Mouse (Mus musculus): ENCODE measurements at regions not wholly inside any gene's neighbourhood (a gene's known extent, or its start where the extent isn't known, plus 50 kb on each side); places are given as distances from the start of the nearest gene placed in this dataset.

DNA sequence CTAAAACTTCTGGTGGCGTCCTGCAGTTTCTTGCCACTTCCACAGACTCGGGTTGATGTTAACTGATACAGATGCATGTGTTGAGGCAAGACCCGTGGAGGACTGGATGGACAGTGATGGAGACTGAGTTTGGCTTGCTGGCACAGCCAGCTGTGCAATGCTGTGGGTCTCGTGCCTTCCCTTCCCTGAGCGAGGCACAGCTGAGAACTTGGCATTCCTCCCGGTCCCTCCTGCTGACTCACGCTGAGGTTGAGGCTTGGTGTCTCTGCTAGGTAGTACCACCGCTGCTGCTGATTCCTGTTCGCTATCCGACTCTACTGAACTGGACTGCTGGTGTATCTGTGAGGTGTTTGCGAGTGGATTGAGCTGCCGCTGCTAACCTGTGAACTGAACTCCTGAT, 109.2 kb downstream of the Kif26a start:
- no peaks in the 10 kb centered on the region for H3K4me1 ChIP-seq (ENCODE audit: control insufficient read depth, insufficient read depth, insufficient read length, low read length)
- TF ChIP-seq POLR2A (IDR thresholded peaks at IDR 0.05; ENCODE audit: low read depth, low read length) (no peak), CTCF (IDR thresholded peaks at IDR 0.05; ENCODE audit: extremely low read depth, insufficient read length, insufficient replicate concordance, low read depth, low read length) (no peak)
- H3K36me3 ChIP-seq (ENCODE audit: control insufficient read depth, insufficient read depth, low read length), result no peaks in the 10 kb centered on the region
- WGBS, result 80% methylated on average over 12 of the region's 12 CpGs
- no peak overlapping the region for H3K27ac ChIP-seq (ENCODE audit: insufficient read depth, low read depth, low read length)
- H3K27me3 ChIP-seq (ENCODE audit: control insufficient read depth, insufficient read depth, low read length), result no peaks in the 10 kb centered on the region
- no peak overlapping the region for H3K4me3 ChIP-seq (ENCODE audit: low read depth, low read length)

DNA sequence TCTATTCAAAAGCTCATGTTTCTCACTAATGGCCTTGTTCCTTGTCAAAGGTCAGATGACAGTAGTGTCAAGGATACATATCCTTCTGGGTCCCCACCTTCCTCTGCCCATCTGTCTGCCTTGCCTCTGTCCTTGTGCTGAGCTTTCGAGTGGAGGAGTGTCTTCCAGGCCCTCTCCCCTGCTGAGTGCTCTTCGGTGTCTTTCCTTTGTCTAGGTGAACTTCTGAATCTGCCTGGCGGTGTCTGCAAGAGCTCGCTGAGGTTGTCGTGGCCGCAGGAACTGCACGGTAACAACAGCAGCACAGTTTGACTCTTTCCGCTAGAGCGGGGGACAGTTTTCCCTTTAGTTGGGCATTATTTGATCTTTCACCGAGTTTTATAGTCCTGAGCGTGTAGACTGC, 111.7 kb downstream of the Kif26a start:
- Histone ChIP-seq H3K27ac (ENCODE audit: insufficient read depth, low read depth, low read length) (no peak overlapping the region), H3K36me3 (ENCODE audit: control insufficient read depth, insufficient read depth, low read length) (no peaks in the 10 kb centered on the region), H3K4me1 (ENCODE audit: control insufficient read depth, insufficient read depth, insufficient read length, low read length) (no peaks in the 10 kb centered on the region), H3K27me3 (ENCODE audit: control insufficient read depth, insufficient read depth, low read length) (no peaks in the 10 kb centered on the region), H3K4me3 (ENCODE audit: low read depth, low read length) (no peak overlapping the region)
- WGBS, result 63% methylated on average over 11 of the region's 11 CpGs
- TF ChIP-seq CTCF (IDR thresholded peaks at IDR 0.05; ENCODE audit: extremely low read depth, insufficient read length, insufficient replicate concordance, low read depth, low read length), result no peak
- no peak for TF ChIP-seq POLR2A (IDR thresholded peaks at IDR 0.05; ENCODE audit: low read depth, low read length)

DNA sequence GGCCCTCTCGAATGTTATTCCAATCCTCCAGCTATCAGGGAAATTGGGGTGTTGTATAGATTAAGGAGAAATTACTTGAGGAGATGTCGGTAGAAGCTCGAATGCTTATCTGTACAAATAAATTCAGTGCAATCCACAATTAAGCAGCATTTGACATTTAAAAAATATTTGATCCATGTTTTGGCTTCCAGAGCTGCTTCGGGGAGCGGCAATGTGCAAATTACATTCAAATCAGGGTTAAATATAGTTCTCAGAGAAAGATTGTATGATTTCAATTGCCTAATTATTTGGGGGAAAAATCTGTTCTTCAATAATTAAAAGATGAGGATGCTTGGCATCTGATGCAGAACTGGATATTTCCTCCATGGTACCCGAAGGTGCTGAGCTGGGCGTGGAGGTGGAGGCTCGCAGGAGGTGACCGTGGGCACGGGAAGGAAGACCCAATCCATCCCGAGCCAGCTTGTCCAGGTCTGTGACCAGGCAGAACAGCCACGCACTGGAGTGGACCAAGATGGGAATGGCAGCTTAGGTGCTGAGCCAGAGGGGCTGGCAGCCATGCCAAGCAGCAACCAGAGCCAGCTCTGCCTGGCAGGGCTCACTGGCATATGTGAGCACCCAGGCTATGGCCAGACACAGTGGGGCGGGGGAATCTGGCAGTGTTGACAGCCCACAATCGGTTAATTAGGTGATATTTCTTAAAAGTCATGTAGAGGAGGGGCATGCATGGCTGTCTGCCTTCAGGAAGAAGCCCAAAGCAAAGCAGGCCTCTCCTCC, 117.5 kb downstream of the Kif26a start:
- Histone ChIP-seq H3K27me3 (ENCODE audit: control insufficient read depth, insufficient read depth, low read length) (no peaks in the 10 kb centered on the region), H3K36me3 (ENCODE audit: control insufficient read depth, insufficient read depth, low read length) (no peaks in the 10 kb centered on the region), H3K4me1 (ENCODE audit: control insufficient read depth, insufficient read depth, insufficient read length, low read length) (no peaks in the 10 kb centered on the region), H3K27ac (ENCODE audit: insufficient read depth, low read depth, low read length) (no peak overlapping the region), H3K4me3 (ENCODE audit: low read depth, low read length) (no peak overlapping the region)
- WGBS, result 67% methylated on average over 14 of the region's 14 CpGs
- TF ChIP-seq CTCF (IDR thresholded peaks at IDR 0.05; ENCODE audit: extremely low read depth, insufficient read length, insufficient replicate concordance, low read depth, low read length) (no peak), POLR2A (IDR thresholded peaks at IDR 0.05; ENCODE audit: low read depth, low read length) (no peak)

DNA sequence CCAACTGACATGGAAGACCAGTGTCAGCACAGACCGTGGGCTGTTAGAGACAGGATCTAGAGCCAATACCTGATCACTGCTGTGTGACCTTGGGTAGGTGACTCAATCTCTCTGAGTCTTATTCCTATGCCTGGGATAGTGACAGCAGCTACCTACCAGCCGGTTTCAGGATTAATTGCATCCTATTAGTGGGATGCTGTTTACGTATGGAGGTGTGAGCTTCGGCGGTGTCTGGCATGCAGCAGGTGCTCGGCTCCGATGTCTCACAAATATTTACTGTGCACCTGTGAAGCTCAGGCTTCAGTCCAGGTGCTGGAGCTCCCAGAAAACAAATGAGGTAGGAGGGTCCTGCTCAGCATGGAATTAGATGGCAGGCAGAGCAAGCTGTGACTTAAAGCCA, 118.2 kb downstream of the Kif26a start:
- H3K4me3 ChIP-seq (ENCODE audit: low read depth, low read length), result no peak overlapping the region
- TF ChIP-seq POLR2A (IDR thresholded peaks at IDR 0.05; ENCODE audit: low read depth, low read length), result no peak
- no peak for TF ChIP-seq CTCF (IDR thresholded peaks at IDR 0.05; ENCODE audit: extremely low read depth, insufficient read length, insufficient replicate concordance, low read depth, low read length)
- no peak overlapping the region for H3K27ac ChIP-seq (ENCODE audit: insufficient read depth, low read depth, low read length)
- no peaks in the 10 kb centered on the region for H3K27me3 ChIP-seq (ENCODE audit: control insufficient read depth, insufficient read depth, low read length)
- no peaks in the 10 kb centered on the region for H3K36me3 ChIP-seq (ENCODE audit: control insufficient read depth, insufficient read depth, low read length)
- 49% methylated on average over 7 of the region's 7 CpGs for WGBS
- H3K4me1 ChIP-seq (ENCODE audit: control insufficient read depth, insufficient read depth, insufficient read length, low read length), result no peaks in the 10 kb centered on the region

DNA sequence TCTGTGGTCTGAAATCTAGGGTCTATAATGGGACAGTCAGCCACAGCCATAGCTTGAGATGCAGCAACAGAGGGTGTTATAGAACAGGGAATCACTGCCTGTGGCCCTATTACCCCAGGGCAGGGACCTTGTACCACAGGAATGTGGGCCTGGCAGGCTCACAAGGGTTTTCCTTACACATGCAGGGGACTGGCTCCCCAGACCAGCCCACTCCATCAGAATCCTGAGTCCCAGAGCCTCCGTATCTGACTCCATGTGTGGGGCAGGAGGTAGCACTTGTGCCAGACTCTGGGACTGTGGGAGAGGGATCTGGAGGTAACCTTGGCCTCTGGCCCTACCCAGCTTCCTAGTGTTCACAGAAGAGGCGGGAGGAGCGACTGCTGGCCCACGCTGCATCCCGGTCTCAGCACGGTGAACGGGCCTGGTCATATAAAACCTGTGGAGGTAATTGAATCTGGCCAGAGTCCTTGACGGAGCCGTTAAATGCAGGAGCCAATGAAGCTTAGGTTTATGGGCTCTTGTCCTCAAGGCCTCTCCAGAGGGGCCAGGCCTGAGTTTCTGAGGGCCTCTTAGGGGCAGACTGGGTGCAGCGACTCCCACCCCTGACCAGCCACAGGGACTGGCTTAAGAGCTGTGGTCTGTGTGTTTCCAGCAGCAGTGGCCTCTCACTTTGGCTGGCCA, 119.4 kb downstream of the Kif26a start:
- no peak for TF ChIP-seq POLR2A (IDR thresholded peaks at IDR 0.05; ENCODE audit: low read depth, low read length)
- TF ChIP-seq CTCF (IDR thresholded peaks at IDR 0.05; ENCODE audit: extremely low read depth, insufficient read length, insufficient replicate concordance, low read depth, low read length), result no peak
- Histone ChIP-seq H3K27me3 (ENCODE audit: control insufficient read depth, insufficient read depth, low read length) (no peaks in the 10 kb centered on the region), H3K4me3 (ENCODE audit: low read depth, low read length) (no peak overlapping the region), H3K4me1 (ENCODE audit: control insufficient read depth, insufficient read depth, insufficient read length, low read length) (no peaks in the 10 kb centered on the region), H3K36me3 (ENCODE audit: control insufficient read depth, insufficient read depth, low read length) (no peaks in the 10 kb centered on the region), H3K27ac (ENCODE audit: insufficient read depth, low read depth, low read length) (no peak overlapping the region)
- WGBS, result 35% methylated on average over 10 of the region's 10 CpGs

DNA sequence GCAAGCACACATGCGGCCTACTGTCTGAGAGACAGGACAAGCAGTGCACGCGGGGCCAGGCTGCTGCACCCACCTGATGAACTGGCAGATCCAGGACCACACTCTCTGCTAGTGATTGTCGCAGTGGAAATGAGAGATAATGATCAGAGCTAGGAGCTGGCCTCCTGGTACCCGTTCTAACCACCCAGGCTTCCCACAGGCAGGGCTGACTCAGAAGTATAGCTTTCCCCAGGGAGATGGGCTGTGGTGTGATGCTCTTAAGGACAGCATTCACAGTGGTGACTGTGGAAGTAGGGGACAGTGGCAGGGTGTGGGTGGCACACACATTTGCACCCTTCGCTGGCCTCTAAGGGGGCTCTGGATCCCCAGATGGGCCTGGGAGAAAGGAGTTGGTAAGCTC, 128.0 kb downstream of the Kif26a start:
- Histone ChIP-seq H3K27ac (ENCODE audit: insufficient read depth, low read depth, low read length) (no peak overlapping the region), H3K4me1 (ENCODE audit: control insufficient read depth, insufficient read depth, insufficient read length, low read length) (no peaks in the 10 kb centered on the region), H3K4me3 (ENCODE audit: low read depth, low read length) (no peak overlapping the region), H3K27me3 (ENCODE audit: control insufficient read depth, insufficient read depth, low read length) (no peaks in the 10 kb centered on the region), H3K36me3 (ENCODE audit: control insufficient read depth, insufficient read depth, low read length) (no peaks in the 10 kb centered on the region)
- TF ChIP-seq CTCF (IDR thresholded peaks at IDR 0.05; ENCODE audit: extremely low read depth, insufficient read length, insufficient replicate concordance, low read depth, low read length) (no peak), POLR2A (IDR thresholded peaks at IDR 0.05; ENCODE audit: low read depth, low read length) (no peak)
- 78% methylated on average over 6 of the region's 6 CpGs for WGBS

DNA sequence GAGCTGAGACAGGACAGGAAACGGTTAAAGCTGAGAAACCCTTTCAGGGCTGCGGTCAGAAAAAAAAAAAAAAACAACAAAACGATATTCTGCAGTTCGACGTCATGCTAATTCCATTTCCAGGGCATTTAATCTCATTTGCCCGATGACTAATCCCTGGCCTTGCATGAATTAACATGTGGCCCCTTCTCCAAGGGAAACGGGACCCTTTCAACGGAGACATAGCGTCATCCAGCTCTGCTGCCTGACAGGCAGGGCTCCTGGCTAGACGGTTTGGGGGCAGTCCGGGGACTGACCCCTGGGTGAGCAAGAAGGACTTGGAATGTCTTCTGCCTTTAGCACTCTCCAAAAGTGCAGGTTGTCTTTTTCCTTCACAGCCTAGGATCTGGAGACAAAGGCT, 128.7 kb downstream of the Kif26a start:
- Histone ChIP-seq H3K4me1 (ENCODE audit: control insufficient read depth, insufficient read depth, insufficient read length, low read length) (no peaks in the 10 kb centered on the region), H3K27ac (ENCODE audit: insufficient read depth, low read depth, low read length) (no peak overlapping the region), H3K36me3 (ENCODE audit: control insufficient read depth, insufficient read depth, low read length) (no peaks in the 10 kb centered on the region), H3K4me3 (ENCODE audit: low read depth, low read length) (no peak overlapping the region), H3K27me3 (ENCODE audit: control insufficient read depth, insufficient read depth, low read length) (no peaks in the 10 kb centered on the region)
- TF ChIP-seq POLR2A (IDR thresholded peaks at IDR 0.05; ENCODE audit: low read depth, low read length) (no peak), CTCF (IDR thresholded peaks at IDR 0.05; ENCODE audit: extremely low read depth, insufficient read length, insufficient replicate concordance, low read depth, low read length) (no peak)
- WGBS, result 43% methylated on average over 11 of the region's 11 CpGs
